8 mouse cellular contexts compared by ENCODE assay signal in the genomic region with DNA sequence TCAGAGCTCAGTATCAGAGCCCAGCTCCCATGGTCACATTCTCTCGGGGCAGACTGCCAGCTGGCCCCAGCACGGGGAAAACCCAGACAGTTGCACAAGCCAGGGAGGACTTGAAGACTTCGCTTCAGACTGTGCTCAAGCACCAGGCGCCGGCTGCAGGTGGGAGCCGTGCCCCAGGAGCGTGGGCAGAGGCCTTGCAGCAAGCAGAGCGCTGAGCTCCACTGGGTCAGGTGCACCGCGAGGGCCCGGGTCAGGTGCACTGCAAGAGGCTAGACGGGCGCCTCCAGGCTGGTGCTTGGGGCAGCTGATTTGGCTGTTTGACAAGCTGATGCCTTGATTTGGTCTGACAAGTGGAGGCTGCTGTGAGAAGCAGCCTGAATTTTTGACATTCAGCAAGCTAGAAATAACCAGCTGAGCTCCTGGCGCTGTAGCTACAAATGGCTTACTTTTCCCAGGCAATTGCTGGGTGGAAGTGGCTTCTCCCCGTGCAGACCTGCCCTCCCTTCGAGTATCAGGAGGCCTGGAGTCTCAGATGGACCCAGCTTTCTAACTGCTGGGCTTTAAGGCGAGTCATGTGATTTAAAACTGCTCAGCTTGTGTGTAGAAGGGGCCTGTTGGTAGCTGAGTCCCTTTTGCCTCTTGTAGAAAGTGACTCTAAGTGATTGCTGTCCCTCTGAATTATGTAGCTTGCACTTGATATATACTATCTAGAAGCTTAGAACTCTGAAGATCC.
DNase-seq lines count a peak whose midpoint lies in the region; ATAC-seq and TF ChIP-seq lines count a peak whose summit lies in the region.

No protein-coding gene starts in this region.

- H3K4me1 ChIP-seq in embryonic facial prominence, embryonic 10.5 days, result peaks cover 31% of the 10 kb centered on the region
- H3K4me1 ChIP-seq in intestine, embryonic 14.5 days (replicated peaks; ENCODE audit: control insufficient read depth, insufficient read depth, low read length), result peaks cover 20% of the 10 kb centered on the region
- peaks cover 4% of the 10 kb centered on the region for H3K4me1 ChIP-seq in spleen, adult 2 months (ENCODE audit: control insufficient read depth, insufficient read depth, insufficient read length)

- peak; percentile 72 for ATAC-seq in granulocyte monocyte progenitor cell, adult 5-6 weeks (replicated peaks; ENCODE audit: poor library complexity, severe bottlenecking)
- ATAC-seq in intestine, embryonic 14.5 days (replicated peaks; ENCODE audit: low FRiP score, low TSS enrichment, low read depth), result peak; percentile 38; the same call in 1 of the 2 replicates
- no peak for ATAC-seq in monocyte, adult 5-6 weeks (replicated peaks; ENCODE audit: insufficient number of reproducible peaks, low FRiP score, low TSS enrichment, poor library complexity, severe bottlenecking)

- H3K4me2 ChIP-seq in intestine, embryonic 14.5 days (ENCODE audit: low read length), result peak overlapping the region; percentile 5; the same call in 1 of the 2 replicates

- no peaks in the 10 kb centered on the region for H3K36me3 ChIP-seq in embryonic facial prominence, embryonic 10.5 days (replicated peaks)
- no peaks in the 10 kb centered on the region for H3K36me3 ChIP-seq in intestine, embryonic 14.5 days (ENCODE audit: control insufficient read depth, insufficient read depth, low read length)
- no peaks in the 10 kb centered on the region for H3K36me3 ChIP-seq in spleen, adult 2 months (ENCODE audit: control insufficient read depth, insufficient read depth, low read length)

- peaks cover 31% of the 10 kb centered on the region for H3K27me3 ChIP-seq in embryonic facial prominence, embryonic 10.5 days (replicated peaks; ENCODE audit: low read depth, poor library complexity, severe bottlenecking)
- no peaks in the 10 kb centered on the region for H3K27me3 ChIP-seq in intestine, embryonic 14.5 days (replicated peaks; ENCODE audit: control insufficient read depth, insufficient read depth, low read length)
- no peaks in the 10 kb centered on the region for H3K27me3 ChIP-seq in spleen, adult 2 months (ENCODE audit: control insufficient read depth, insufficient read depth, low read length)

- H3K4me3 ChIP-seq in embryonic facial prominence, embryonic 10.5 days, result no peak overlapping the region
- H3K4me3 ChIP-seq in intestine, embryonic 14.5 days (ENCODE audit: low read depth, low read length), result no peak overlapping the region
- peak overlapping the region; percentile 2; the same call in 1 of the 2 replicates for H3K4me3 ChIP-seq in left cerebral cortex, adult 2 months
- no peak overlapping the region for H3K4me3 ChIP-seq in spleen, adult 2 months (ENCODE audit: extremely low read depth, insufficient read depth, insufficient read length)

- peak; percentile 78 to 86 for DNase-seq in adrenal gland, adult 18-20 months (ENCODE audit: low spot score in 2 of 2)
- peak; percentile 43 for DNase-seq in embryonic facial prominence, embryonic 10.5 days (ENCODE audit: low spot score)
- peak; percentile 61 for DNase-seq in intestine, embryonic 14.5 days (ENCODE audit: low spot score)
- peak; percentile 59 to 65 for DNase-seq in left cerebral cortex, adult 2 months (ENCODE audit: extremely low spot score in 1 of 2, low spot score in 2 of 2)
- DNase-seq in lung, postnatal 4 days, result peak; percentile 80 to 89
- DNase-seq in spleen, adult 2 months (ENCODE audit: low read depth in 1 of 2, low spot score in 2 of 2), result peak in 1 of 2 experiments; percentile 34

- WGBS in embryonic facial prominence, embryonic 10.5 days, result 20% methylated on average over 17 of the region's 17 CpGs
- WGBS in intestine, embryonic 14.5 days, result 28% methylated on average over 17 of the region's 17 CpGs
- 26% methylated on average over 17 of the region's 17 CpGs for WGBS in spleen, adult 2 months

- no peaks in the 10 kb centered on the region for H3K9me3 ChIP-seq in embryonic facial prominence, embryonic 10.5 days
- no peaks in the 10 kb centered on the region for H3K9me3 ChIP-seq in intestine, embryonic 14.5 days (ENCODE audit: control insufficient read depth, low read length)

- H3K9ac ChIP-seq in intestine, embryonic 14.5 days (ENCODE audit: low read length), result no peak overlapping the region

- TF ChIP-seq CTCF in left cerebral cortex, adult 2 months (IDR thresholded peaks at IDR 0.05), result no peak
- no peak for TF ChIP-seq CTCF in spleen, adult 2 months (IDR thresholded peaks at IDR 0.05; ENCODE audit: extremely low read depth, insufficient read depth, insufficient read length, insufficient replicate concordance)

- intact Hi-C loops in left cerebral cortex, adult 2 months (cut with DNase I), result loop anchor here (5.0 kb wide), 1 partner anchor 113 kb away; no protein-coding TSS in a partner anchor

- no peak for TF ChIP-seq POLR2A in spleen, adult 2 months (IDR thresholded peaks at IDR 0.05; ENCODE audit: low read depth, low read length)

- no peak overlapping the region for H3K27ac ChIP-seq in embryonic facial prominence, embryonic 10.5 days (replicated peaks)
- H3K27ac ChIP-seq in intestine, embryonic 14.5 days (ENCODE audit: low read depth), result no peak overlapping the region
- peak overlapping the region; percentile 83 for H3K27ac ChIP-seq in left cerebral cortex, adult 2 months
- H3K27ac ChIP-seq in spleen, adult 2 months (ENCODE audit: insufficient read depth, low read length), result peak overlapping the region; percentile 45

Comparison
In these comparisons a context has a peak if more than half of its experiments do, and no peak if none do; other contexts are left out.
1. H3K27ac ChIP-seq: peak in left cerebral cortex, adult 2 months (single experiment) and spleen, adult 2 months (single experiment); none in embryonic facial prominence, embryonic 10.5 days (single experiment) and intestine, embryonic 14.5 days (single experiment).